In genomic region chr6:143706451-143706850, GRCm38 (mm10) we compare ENCODE assay signal across 20 mouse cellular contexts.
"Had no signal": no experiment of that assay in that cellular context is flagged by ENCODE, and none has a peak within 500 bp of the region (broad histone marks: within the 10 kb centered on the region; RNA-seq: fewer than 3 reads in every experiment).

No protein-coding gene starts in this region.

- H3K9ac ChIP-seq: liver, embryonic 13.5 days; liver, embryonic 15.5 days; liver, postnatal 0 days; lung, embryonic 15.5 days; midbrain, embryonic 13.5 days; midbrain, embryonic 15.5 days; neural tube, embryonic 12.5 days; neural tube, embryonic 15.5 days had no signal

- H3K4me2 ChIP-seq: liver, embryonic 13.5 days; liver, embryonic 15.5 days; lung, embryonic 15.5 days; midbrain, embryonic 11.5 days; midbrain, embryonic 13.5 days; midbrain, embryonic 15.5 days; neural tube, embryonic 12.5 days; neural tube, embryonic 15.5 days had no signal

- DNase-seq: liver, embryonic 13.5 days; liver, postnatal 0 days; lung, adult 2 months; lung, postnatal 14 days; lung, postnatal 36 days; right cerebral cortex, adult 18-20 months; right cerebral cortex, postnatal 25 days; right cerebral cortex, postnatal 4 days; spleen, adult 18-20 months; thymus, adult 18-20 months; thymus, postnatal 14 days; thymus, postnatal 36 days had no signal

- H3K36me3 ChIP-seq: liver, embryonic 13.5 days; liver, embryonic 15.5 days; lung, embryonic 15.5 days; midbrain, embryonic 13.5 days; midbrain, embryonic 15.5 days; neural tube, embryonic 12.5 days; neural tube, embryonic 15.5 days had no signal

- ATAC-seq: liver, postnatal 0 days; lung, postnatal 0 days; midbrain, embryonic 13.5 days; midbrain, embryonic 15.5 days had no signal

- H3K4me1 ChIP-seq: liver, embryonic 13.5 days; liver, embryonic 15.5 days; lung, embryonic 15.5 days; midbrain, embryonic 15.5 days had no signal

- H3K27me3 ChIP-seq: liver, embryonic 13.5 days; liver, embryonic 15.5 days; lung, embryonic 15.5 days; midbrain, embryonic 13.5 days; midbrain, embryonic 15.5 days; neural tube, embryonic 12.5 days; neural tube, embryonic 15.5 days had no signal

- H3K9me3 ChIP-seq: liver, embryonic 13.5 days; liver, embryonic 15.5 days; lung, embryonic 15.5 days; midbrain, embryonic 13.5 days; midbrain, embryonic 15.5 days; neural tube, embryonic 12.5 days; neural tube, embryonic 15.5 days had no signal

- H3K27ac ChIP-seq: liver, embryonic 13.5 days; liver, embryonic 15.5 days; lung, embryonic 15.5 days; midbrain, embryonic 13.5 days; midbrain, embryonic 15.5 days; neural tube, embryonic 12.5 days; neural tube, embryonic 15.5 days had no signal

- H3K4me3 ChIP-seq: liver, embryonic 13.5 days; liver, embryonic 15.5 days; lung, embryonic 15.5 days; midbrain, embryonic 13.5 days; midbrain, embryonic 15.5 days; neural tube, embryonic 12.5 days; neural tube, embryonic 15.5 days had no signal
